Mouse (Mus musculus) liver, embryonic 11.5 days (tissue): Measurements from ENCODE around the gene Mical3. TPM values are rescaled to one million over a fixed set of nuclear protein-coding genes. Genes with fewer than 3 reads are reported as not detected.

Experiments
- ATAC-seq: fragments of 200-750 bp; cut with Nextera tagmentation; replicated peaks from 2 replicates; pipeline ENCODE4 v1.8.0; 2017; ENCODE audit warnings: moderate number of reproducible peaks, mild to moderate bottlenecking, moderate TSS enrichment, moderate library complexity; ENCODE audit not compliant: low FRiP score
- DNase-seq: peaks from one replicate; pipeline ENCODE4 v3.0.0-alpha.2; 2017; ENCODE audit warnings: low spot score
- H3K27ac ChIP-seq: fragments of 300-500 bp; sonication (generic); 2 replicates; pipeline ENCODE4 v1.5.1; 2014; ENCODE audit warnings: mild to moderate bottlenecking, low read depth, low read length, control low read depth
- H3K27me3 ChIP-seq: fragments of 300-500 bp; sonication (generic); replicated peaks from 2 replicates; pipeline ENCODE4 v1.6.1; 2014; ENCODE audit warnings: low read length, mixed read lengths; ENCODE audit not compliant: control insufficient read depth, insufficient read depth
- H3K36me3 ChIP-seq: fragments of 300-500 bp; sonication (generic); 2 replicates; pipeline ENCODE4 v1.6.1; 2014; ENCODE audit warnings: mild to moderate bottlenecking, low read length, moderate library complexity, mixed read lengths; ENCODE audit not compliant: control insufficient read depth, insufficient read depth
- H3K4me1 ChIP-seq: fragments of 300-500 bp; sonication (generic); replicated peaks from 2 replicates; pipeline ENCODE4 v1.6.1; 2014; ENCODE audit warnings: low read length, mixed read lengths; ENCODE audit not compliant: control insufficient read depth, insufficient read depth
- H3K4me2 ChIP-seq: fragments of 300-500 bp; sonication (generic); 2 replicates; pipeline ENCODE4 v1.6.1; 2014; ENCODE audit warnings: mild to moderate bottlenecking, control low read depth, moderate library complexity
- H3K4me3 ChIP-seq: fragments of 300-500 bp; sonication (generic); 2 replicates; pipeline ENCODE4 v1.5.1; 2014; ENCODE audit warnings: low read depth, low read length, control low read depth
- H3K9ac ChIP-seq: fragments of 300-500 bp; sonication (generic); 2 replicates; pipeline ENCODE4 v1.6.1; 2014; ENCODE audit warnings: low read depth, low read length, control low read depth
- H3K9me3 ChIP-seq: fragments of 300-500 bp; sonication (generic); 2 replicates; pipeline ENCODE4 v1.6.1; 2016; ENCODE audit warnings: low read length, inconsistent platforms, mixed read lengths; ENCODE audit not compliant: control insufficient read depth
- WGBS: fragments of 180-500 bp; shearing (Covaris S2); extraction: QIAGEN DNeasy Blood & Tissue Kit; methylation state at CpG from one replicate; pipeline ENCODE4 v1.1.7; 2014; 5-methylcytosine and 5-hydroxymethylcytosine counted together
- polyA plus RNA-seq: library from polyadenylated mRNA; unstranded; fragments of >200 nt; fragmentation: Nextera tagmentation; extraction: Ambion mirVana; gene quantifications from 2 replicates; pipeline ENCODE4 v1.2.1, GENCODE M21; 2014

Gene Mical3
- polyA plus RNA-seq, 1 experiment from 2014 or later = 20.2 TPM

DNA sequence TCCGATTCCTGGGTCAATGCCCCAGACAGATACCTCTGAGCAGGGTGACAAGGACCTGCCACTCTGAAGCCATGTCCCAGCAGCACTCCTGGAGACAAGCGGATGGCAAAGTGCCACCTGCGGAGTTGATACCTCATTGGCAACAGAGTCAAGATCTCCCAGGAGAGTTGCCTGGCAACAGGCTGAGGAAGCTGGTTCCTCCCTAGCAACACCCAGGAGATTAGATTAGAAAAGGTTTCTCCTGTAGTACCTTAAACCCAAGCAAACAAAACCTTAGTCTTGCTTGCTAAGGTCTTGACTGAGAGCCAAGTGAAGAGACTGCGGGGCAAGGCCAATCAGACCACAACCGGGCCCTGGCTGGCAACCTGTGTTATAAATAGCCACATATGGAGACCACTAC, 103.5 kb downstream of the Mical3 start:
- no peaks in the 10 kb centered on the region for H3K9me3 ChIP-seq
- H3K27ac ChIP-seq = no peak overlapping the region
- WGBS = 85% methylated on average over 5 of the region's 5 CpGs
- H3K9ac ChIP-seq = no peak overlapping the region
- DNase-seq (no peak), ATAC-seq (no peak)
- no peak overlapping the region for H3K4me3 ChIP-seq
- H3K4me1 ChIP-seq = no peaks in the 10 kb centered on the region
- no peak overlapping the region for H3K4me2 ChIP-seq
- H3K36me3 ChIP-seq = peaks cover 43% of the 10 kb centered on the region
- H3K27me3 ChIP-seq = no peaks in the 10 kb centered on the region

GRCm38 (mm10) chr6:121026866-121027265, 103.9 kb downstream of the Mical3 start:
- H3K4me1 ChIP-seq = no peaks in the 10 kb centered on the region
- no peaks in the 10 kb centered on the region for H3K27me3 ChIP-seq
- peaks cover 46% of the 10 kb centered on the region for H3K36me3 ChIP-seq
- H3K4me2 ChIP-seq = no peak overlapping the region
- H3K27ac ChIP-seq = no peak overlapping the region
- DNase-seq (no peak), ATAC-seq (no peak)
- 89% methylated on average over 7 of the region's 7 CpGs for WGBS
- no peak overlapping the region for H3K9ac ChIP-seq
- H3K4me3 ChIP-seq = no peak overlapping the region
- no peaks in the 10 kb centered on the region for H3K9me3 ChIP-seq

- H3K36me3 ChIP-seq = peaks cover 49% of the 10 kb centered on the region
- H3K4me3 ChIP-seq = no peak overlapping the region
- no peaks in the 10 kb centered on the region for H3K9me3 ChIP-seq
- 75% methylated on average over 10 of the region's 10 CpGs for WGBS
- no peak overlapping the region for H3K27ac ChIP-seq
- no peak overlapping the region for H3K4me2 ChIP-seq
- ATAC-seq (no peak), DNase-seq (no peak)
- no peak overlapping the region for H3K9ac ChIP-seq
- H3K4me1 ChIP-seq = no peaks in the 10 kb centered on the region
- no peaks in the 10 kb centered on the region for H3K27me3 ChIP-seq
Observed at GRCm38 (mm10) chr6:121026019-121026584, 104.7 kb downstream of the Mical3 start.

DNA sequence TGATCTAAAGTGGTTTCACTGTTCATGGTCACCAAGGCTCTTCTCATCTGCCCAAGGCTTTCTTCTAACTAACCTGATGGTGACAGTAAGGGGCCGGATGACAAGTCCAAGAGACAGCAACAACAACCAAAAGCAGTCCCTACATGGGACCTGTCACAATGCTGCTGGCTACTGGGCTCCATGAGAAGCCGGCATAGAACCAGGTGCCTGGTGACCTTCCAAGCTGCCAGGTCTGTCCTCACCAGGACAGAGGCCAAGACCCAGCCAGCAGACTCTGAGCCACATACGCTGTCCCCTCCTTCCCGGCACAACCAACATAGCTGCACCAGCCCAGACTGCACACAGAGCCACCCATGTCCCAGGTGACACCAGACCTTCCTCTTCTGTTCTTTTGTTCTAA, 112.7 kb downstream of the Mical3 start:
- Histone ChIP-seq H3K9me3 (no peaks in the 10 kb centered on the region), H3K4me2 (no peak overlapping the region), H3K27ac (no peak overlapping the region), H3K27me3 (no peaks in the 10 kb centered on the region), H3K4me3 (no peak overlapping the region), H3K36me3 (peaks cover 21% of the 10 kb centered on the region), H3K9ac (no peak overlapping the region), H3K4me1 (no peaks in the 10 kb centered on the region)
- no peak for ATAC-seq
- no peak for DNase-seq
- WGBS = 94% methylated on average over 4 of the region's 4 CpGs

GRCm38 (mm10) chr6:121017436-121018031, 113.3 kb downstream of the Mical3 start:
- H3K9me3 ChIP-seq = no peaks in the 10 kb centered on the region
- 74% methylated on average over 12 of the region's 12 CpGs for WGBS
- H3K4me3 ChIP-seq = no peak overlapping the region
- H3K4me2 ChIP-seq = no peak overlapping the region
- no peak overlapping the region for H3K27ac ChIP-seq
- no peaks in the 10 kb centered on the region for H3K27me3 ChIP-seq
- no peak for ATAC-seq
- H3K36me3 ChIP-seq = peaks cover 21% of the 10 kb centered on the region
- H3K4me1 ChIP-seq = no peaks in the 10 kb centered on the region
- no peak for DNase-seq
- no peak overlapping the region for H3K9ac ChIP-seq

DNA sequence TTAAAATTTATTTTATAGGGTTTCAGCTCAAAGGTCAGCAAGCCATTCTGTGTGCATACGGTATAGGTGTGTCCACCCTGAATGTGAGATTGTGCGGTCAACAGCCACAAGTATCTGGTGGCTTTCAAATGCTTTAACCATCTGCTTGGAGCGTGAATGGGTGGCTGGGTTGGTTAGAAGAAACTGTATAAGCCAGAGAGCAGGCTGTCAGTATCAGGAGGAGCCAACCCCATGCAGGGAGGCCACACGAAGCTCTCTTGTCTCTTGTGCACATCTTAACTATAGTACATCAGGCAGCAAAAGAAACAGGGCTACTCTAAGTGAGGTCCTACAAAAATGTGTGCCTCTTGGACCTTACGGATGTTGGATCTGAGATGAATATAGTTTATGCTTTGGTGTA, 114.7 kb downstream of the Mical3 start:
- Histone ChIP-seq H3K27me3 (no peaks in the 10 kb centered on the region), H3K27ac (no peak overlapping the region), H3K4me3 (no peak overlapping the region), H3K9me3 (no peaks in the 10 kb centered on the region), H3K9ac (no peak overlapping the region), H3K36me3 (peaks cover 16% of the 10 kb centered on the region), H3K4me2 (no peak overlapping the region), H3K4me1 (no peaks in the 10 kb centered on the region)
- 91% methylated on average over 5 of the region's 5 CpGs for WGBS
- ATAC-seq = no peak
- DNase-seq = no peak

DNA sequence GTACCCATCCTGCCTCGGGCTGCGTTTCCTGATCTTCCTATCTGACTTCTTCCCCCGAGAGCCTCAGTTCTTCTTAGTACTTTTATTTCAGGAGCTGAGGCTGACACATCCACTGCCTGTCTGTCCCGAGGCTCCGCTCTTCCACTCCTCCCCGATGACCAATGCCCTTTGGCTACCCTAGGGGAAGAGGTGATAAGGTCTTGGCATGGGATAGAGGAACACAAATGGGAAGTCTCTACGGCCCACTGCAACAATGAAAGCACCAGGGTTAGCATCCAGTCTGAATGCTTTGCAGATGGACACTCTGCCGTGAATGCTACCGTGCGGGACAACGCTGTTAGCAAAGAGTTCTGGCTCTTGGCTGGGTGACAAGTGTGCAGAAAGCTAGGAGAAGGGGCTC, 116.5 kb downstream of the Mical3 start:
- 80% methylated on average over 11 of the region's 11 CpGs for WGBS
- DNase-seq (no peak), ATAC-seq (no peak)
- no peaks in the 10 kb centered on the region for H3K9me3 ChIP-seq
- no peak overlapping the region for H3K27ac ChIP-seq
- no peak overlapping the region for H3K4me2 ChIP-seq
- H3K9ac ChIP-seq = no peak overlapping the region
- H3K4me1 ChIP-seq = no peaks in the 10 kb centered on the region
- H3K4me3 ChIP-seq = no peak overlapping the region
- no peaks in the 10 kb centered on the region for H3K27me3 ChIP-seq
- H3K36me3 ChIP-seq = peaks cover 12% of the 10 kb centered on the region

DNA sequence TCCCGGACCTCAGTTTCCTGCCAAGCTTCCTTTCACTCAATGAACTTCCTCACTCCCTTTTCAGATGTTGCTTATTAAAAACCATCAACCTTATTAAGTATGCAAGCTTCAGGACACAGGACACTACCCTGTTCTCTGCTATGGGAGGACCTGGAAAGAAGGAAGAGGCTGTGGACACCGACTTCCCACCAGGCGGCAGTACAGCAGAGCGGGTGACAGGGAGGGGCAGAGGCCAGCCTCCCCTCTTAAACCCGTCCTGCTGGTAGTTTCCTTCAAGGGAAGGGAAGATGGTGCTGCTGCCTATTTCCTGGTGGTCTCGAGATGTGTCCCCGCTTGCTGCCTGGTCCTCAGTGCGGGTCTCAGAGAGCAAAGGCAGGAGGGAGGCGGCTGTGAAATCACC, 117.0 kb downstream of the Mical3 start:
- no peak overlapping the region for H3K4me3 ChIP-seq
- no peaks in the 10 kb centered on the region for H3K27me3 ChIP-seq
- peak; percentile 53 for DNase-seq
- no peaks in the 10 kb centered on the region for H3K9me3 ChIP-seq
- H3K27ac ChIP-seq = no peak overlapping the region
- 44% methylated on average over 9 of the region's 9 CpGs for WGBS
- H3K4me1 ChIP-seq = no peaks in the 10 kb centered on the region
- no peak overlapping the region; the same call in 1 of the 2 replicates for H3K9ac ChIP-seq
- 0 out of 2 replicates have a peak, but pooled peaks have one; percentile 55 for ATAC-seq
- H3K36me3 ChIP-seq = peaks cover 12% of the 10 kb centered on the region
- no peak overlapping the region for H3K4me2 ChIP-seq

- H3K27me3 ChIP-seq = no peaks in the 10 kb centered on the region
- no peaks in the 10 kb centered on the region for H3K9me3 ChIP-seq
- no peaks in the 10 kb centered on the region for H3K4me1 ChIP-seq
- ATAC-seq = no peak
- no peak overlapping the region for H3K27ac ChIP-seq
- peaks cover 18% of the 10 kb centered on the region for H3K36me3 ChIP-seq
- 89% methylated on average over 11 of the region's 11 CpGs for WGBS
- no peak overlapping the region for H3K4me3 ChIP-seq
- H3K9ac ChIP-seq = no peak overlapping the region
- no peak for DNase-seq
- no peak overlapping the region for H3K4me2 ChIP-seq
Observed at GRCm38 (mm10) chr6:121011709-121012108, 119.1 kb downstream of the Mical3 start.
